Mouse (Mus musculus) gastrocnemius, adult 8-10 months (tissue): ENCODE data around the gene Klk11. TPM values are rescaled to one million over a fixed set of nuclear protein-coding genes. Genes with fewer than 3 reads are reported as not detected.

Experiments
- DNase-seq, 2 experiments: peaks; one replicate each; pipeline ENCODE4 v3.0.0; 2022; ENCODE audit warnings: low spot score in 2 of 2
- total RNA-seq, 4 experiments: library from RNA; stranded (reverse); gene quantifications; 2 replicates each; pipeline ENCODE4 v1.2.4; 2022

Klk11 gene
- total RNA-seq, 4 experiments from 2014 or later, result 0.40 TPM; not detected in 3

- no peak for DNase-seq
Measured at GRCm38 (mm10) chr7:43796355-43796754, 22.0 kb downstream of the Klk11 start.

DNA sequence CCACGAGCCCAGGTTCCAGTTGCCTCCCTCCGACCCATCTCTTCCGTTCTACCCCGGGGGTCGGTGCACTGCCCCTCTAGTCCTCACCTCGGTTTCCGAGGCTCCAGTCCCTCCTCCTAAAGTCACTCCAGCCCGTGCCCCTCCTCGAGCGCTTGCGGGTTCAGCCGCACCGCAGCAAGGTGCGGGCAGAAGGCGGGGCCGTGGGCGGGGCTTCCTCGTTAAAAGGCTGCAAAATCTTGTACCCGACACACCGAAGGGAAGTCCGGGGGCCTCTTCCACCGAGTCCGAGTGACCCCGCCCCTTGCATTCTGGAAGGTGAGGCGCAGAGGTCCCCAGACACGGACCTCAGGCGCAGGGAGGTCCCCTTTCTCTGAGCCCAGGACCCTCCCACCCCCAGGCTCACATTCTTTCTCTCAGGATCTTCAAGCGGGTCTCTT lies 22.9 kb downstream of the Klk11 start, which contains the start of gene Klk8:
TSS of gene Klk8 (plus strand) at position 245 of the 437 bp plus-strand sequence.
- no peak for DNase-seq

- DNase-seq, result no peak
Measured at GRCm38 (mm10) chr7:43797844-43798462, 23.5 kb downstream of the Klk11 start.

- DNase-seq, result no peak
Measured at GRCm38 (mm10) chr7:43799876-43800275, 25.5 kb downstream of the Klk11 start.

DNA sequence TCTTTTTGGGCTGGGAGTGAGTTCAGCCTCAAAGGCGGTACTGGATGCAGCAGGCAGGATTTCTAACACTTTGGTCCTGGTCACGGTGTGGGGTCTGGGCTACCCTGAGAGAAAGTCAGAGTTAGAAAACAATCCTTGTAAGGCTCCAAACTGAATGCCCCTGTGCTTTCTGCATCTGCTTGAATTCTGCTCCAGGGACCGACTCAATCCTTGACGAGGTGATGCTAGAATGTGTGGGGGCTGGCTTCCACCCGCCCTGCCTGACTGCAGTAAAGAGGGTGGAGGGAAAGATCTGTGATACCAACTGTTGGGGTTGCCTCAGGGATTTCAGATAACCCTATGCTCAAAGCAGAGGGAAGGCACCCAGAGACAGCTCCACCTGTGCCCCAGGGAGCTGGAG lies 36.6 kb downstream of the Klk11 start, which contains the start of gene Klk7:
TSS of gene Klk7 (plus strand) at position 301 of the 400 bp plus-strand sequence.
- DNase-seq, result no peak

GRCm38 (mm10) chr7:43815211-43815610 lies 40.8 kb downstream of the Klk11 start:
- DNase-seq, result no peak

DNA sequence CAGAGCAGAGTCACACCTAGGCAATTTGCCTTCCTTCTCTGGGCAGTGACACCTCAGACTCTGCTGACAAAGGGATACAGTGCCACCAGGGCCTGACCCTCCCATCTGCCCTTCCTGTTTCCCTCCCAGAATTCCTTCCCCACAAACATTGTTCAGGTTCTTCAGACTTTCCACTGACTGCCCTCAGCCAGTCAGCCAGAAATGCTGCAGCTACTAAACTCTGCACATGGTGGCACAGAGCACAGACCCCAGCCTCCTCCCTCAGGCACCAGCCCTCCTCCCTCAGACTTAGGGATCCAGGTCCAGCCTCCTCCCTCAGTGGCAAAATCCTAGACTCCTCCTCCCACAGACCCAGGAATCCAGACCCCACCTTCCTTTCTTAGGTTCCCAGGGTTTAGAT lies 42.3 kb downstream of the Klk11 start:
- no peak for DNase-seq

DNA sequence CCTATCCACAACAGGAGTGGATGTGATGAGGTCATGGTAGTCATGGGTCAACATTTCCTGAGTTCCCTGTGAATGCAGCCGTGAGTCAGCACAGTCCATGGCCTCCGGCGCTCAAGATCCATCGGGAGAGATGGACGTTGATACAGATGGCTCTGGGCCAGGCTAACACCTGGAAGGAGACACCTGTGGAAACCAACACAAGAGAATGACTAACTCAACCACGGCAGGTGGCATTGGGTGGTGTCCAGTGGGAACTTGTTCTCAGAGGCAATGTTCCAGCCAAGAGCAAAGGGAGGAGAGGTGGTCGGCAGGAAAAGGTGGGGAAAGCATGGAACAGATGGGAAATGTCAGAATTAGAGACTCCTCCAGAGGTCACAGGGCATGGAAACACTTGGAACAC lies 47.2 kb downstream of the Klk11 start:
- DNase-seq, result no peak

DNA sequence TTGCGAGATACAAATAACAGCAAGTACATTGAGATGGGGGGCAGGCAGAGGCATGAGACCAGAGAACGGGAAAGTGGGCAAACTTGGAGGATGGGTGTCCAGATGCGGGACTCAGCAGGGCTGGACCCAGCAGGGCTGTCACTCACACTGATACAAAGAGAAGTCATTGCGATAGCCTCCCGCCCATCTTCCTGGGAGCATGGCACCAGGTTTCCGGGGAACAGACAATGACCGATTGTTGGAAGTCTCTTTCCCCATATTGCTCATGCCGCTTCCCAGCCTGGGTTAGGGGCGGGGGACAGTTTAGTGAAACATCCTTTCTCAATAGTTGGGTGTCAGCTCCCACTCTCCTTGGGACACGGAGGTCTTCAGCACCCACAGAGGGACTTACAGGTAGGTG lies 49.8 kb downstream of the Klk11 start, which contains the start of gene Klk6:
TSS of gene Klk6 (plus strand) at position 301 of the 400 bp plus-strand sequence.
- no peak for DNase-seq

DNA sequence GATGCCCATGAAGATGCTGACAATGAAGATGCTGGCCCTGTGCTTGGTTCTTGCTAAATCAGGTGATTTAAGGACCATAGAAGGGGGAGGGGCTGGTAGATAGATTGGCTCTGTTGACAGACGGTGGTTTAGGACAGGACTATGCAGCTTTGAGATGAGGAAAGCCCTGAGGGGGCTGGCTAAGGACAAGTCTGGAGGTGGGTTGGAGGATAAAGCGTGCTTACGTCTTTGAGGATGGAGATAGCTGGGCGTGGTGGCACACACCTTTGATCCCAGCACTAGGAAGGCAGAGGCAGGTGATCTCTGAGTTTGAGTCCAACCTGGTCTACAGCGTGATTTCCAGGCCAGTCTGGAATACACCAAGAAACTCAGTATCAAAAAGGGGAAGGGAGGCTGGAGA lies 51.7 kb downstream of the Klk11 start:
- DNase-seq, result no peak

GRCm38 (mm10) chr7:43827706-43828105 lies 53.3 kb downstream of the Klk11 start:
- no peak for DNase-seq

Other genes starting within 250 kb of the Klk11 start
- under 1 TPM; 0.10 to 0.75 (median 0.52) TPM for gene Cd33, start 230.2 kb upstream of the Klk11 start, total RNA-seq
- under 1 TPM; 0.16 to 0.43 (median 0.33) TPM for gene Zfp658, start 212.3 kb upstream of the Klk11 start, total RNA-seq
- gene Zfp719, start 195.0 kb upstream of the Klk11 start, total RNA-seq, result 1 to 10 TPM; 3.6 to 3.9 (median 3.8) TPM
- not detected for gene Zfp819, start 167.4 kb upstream of the Klk11 start, total RNA-seq
- gene Ceacam18, start 139.9 kb upstream of the Klk11 start, total RNA-seq, result not detected
- under 1 TPM; 0.12 to 0.25 (median 0.16) TPM for gene Siglece, start 114.4 kb upstream of the Klk11 start, total RNA-seq
- gene Ctu1, start 102.6 kb upstream of the Klk11 start, total RNA-seq, result 1 to 10 TPM; 2.1 to 3.2 (median 2.6) TPM
- under 1 TPM in 1 of 4 experiments, not detected in 3; 0.19 TPM for gene Klk14, start 84.2 kb upstream of the Klk11 start, total RNA-seq
- gene Klk13, start 62.0 kb upstream of the Klk11 start, total RNA-seq, result not detected
- not detected for gene Klk12, start 5.7 kb upstream of the Klk11 start, total RNA-seq
- gene Klk10, start 6.4 kb downstream of the Klk11 start, total RNA-seq, result under 1 TPM; 0.27 to 0.53 (median 0.31) TPM
- not detected for gene Klk9, start 17.3 kb downstream of the Klk11 start, total RNA-seq
- 1 to 10 TPM in 2 of 4 experiments, under 1 TPM in 2; 0.63 to 1.7 (median 0.95) TPM for gene Klk8, start 23.0 kb downstream of the Klk11 start, total RNA-seq
- not detected for gene Klk7, start 36.7 kb downstream of the Klk11 start, total RNA-seq
- not detected for gene Klk6, start 49.9 kb downstream of the Klk11 start, total RNA-seq
- not detected for gene Klk5, start 67.4 kb downstream of the Klk11 start, total RNA-seq
- not detected for gene Klk4, start 106.6 kb downstream of the Klk11 start, total RNA-seq
- gene Klk15, start 159.1 kb downstream of the Klk11 start, total RNA-seq, result not detected
- gene Klk1b8, start 176.1 kb downstream of the Klk11 start, total RNA-seq, result not detected
- gene Klk1b1, start 192.1 kb downstream of the Klk11 start, total RNA-seq, result not detected
- not detected for gene Klk1b9, start 201.5 kb downstream of the Klk11 start, total RNA-seq
- gene Klk1b11, start 221.3 kb downstream of the Klk11 start, total RNA-seq, result not detected
- gene Klk1b26, start 237.6 kb downstream of the Klk11 start, total RNA-seq, result 1 to 10 TPM in 1 of 4 experiments, not detected in 3; 1.3 TPM